Mouse (Mus musculus): ENCODE results near the gene Fam122c. TPM values are rescaled to one million over a fixed set of nuclear protein-coding genes. Genes with fewer than 3 reads are reported as not detected.

Fam122c gene
- polyA plus RNA-seq, 1 experiment from 2014 or later: not detected

GRCm38 (mm10) chrX:53287924-53288323, 14.7 kb downstream of the Fam122c start:
- Histone ChIP-seq H3K9me3 (ENCODE audit: low read length) (no peaks in the 10 kb centered on the region), H3K27me3 (ENCODE audit: insufficient read depth, low read length) (0 out of 2 replicates have a peak, but pooled peaks cover 2% of the 10 kb centered on the region), H3K4me2 (ENCODE audit: low read depth, low read length) (no peak overlapping the region), H3K4me3 (ENCODE audit: low read depth, low read length) (no peak overlapping the region), H3K36me3 (replicated peaks; ENCODE audit: insufficient read depth, low read length) (no peaks in the 10 kb centered on the region), H3K4me1 (ENCODE audit: insufficient read depth) (no peaks in the 10 kb centered on the region), H3K27ac (ENCODE audit: low read depth) (no peak overlapping the region), H3K9ac (replicated peaks) (no peak overlapping the region)
- WGBS (ENCODE audit: insufficient replicate concordance): 75% methylated on average over 5 of the region's 5 CpGs
- no peak for ATAC-seq
- no peak for DNase-seq
- no peak for TF ChIP-seq EP300 (IDR thresholded peaks at IDR 0.05; ENCODE audit: low read depth)
- TF ChIP-seq CTCF (IDR thresholded peaks at IDR 0.05; ENCODE audit: low read depth): no peak

- WGBS (ENCODE audit: insufficient replicate concordance): 43% methylated on average over 2 of the region's 2 CpGs
- Histone ChIP-seq H3K4me1 (ENCODE audit: insufficient read depth) (no peaks in the 10 kb centered on the region), H3K9ac (replicated peaks) (no peak overlapping the region), H3K4me2 (ENCODE audit: low read depth, low read length) (no peak overlapping the region), H3K36me3 (replicated peaks; ENCODE audit: insufficient read depth, low read length) (no peaks in the 10 kb centered on the region), H3K27me3 (ENCODE audit: insufficient read depth, low read length) (no peaks in the 10 kb centered on the region), H3K27ac (ENCODE audit: low read depth) (no peak overlapping the region), H3K4me3 (ENCODE audit: low read depth, low read length) (no peak overlapping the region), H3K9me3 (ENCODE audit: low read length) (no peaks in the 10 kb centered on the region)
- ATAC-seq (no peak), DNase-seq (no peak)
- no peak for TF ChIP-seq CTCF (IDR thresholded peaks at IDR 0.05; ENCODE audit: low read depth)
- TF ChIP-seq EP300 (IDR thresholded peaks at IDR 0.05; ENCODE audit: low read depth): no peak
Observed at GRCm38 (mm10) chrX:53320564-53320963, 47.3 kb downstream of the Fam122c start.

- peak; percentile 11 for DNase-seq
- H3K27ac ChIP-seq (ENCODE audit: low read depth): no peak overlapping the region
- no peaks in the 10 kb centered on the region for H3K4me1 ChIP-seq (ENCODE audit: insufficient read depth)
- ATAC-seq: no peak
- H3K27me3 ChIP-seq (ENCODE audit: insufficient read depth, low read length): no peaks in the 10 kb centered on the region
- no peaks in the 10 kb centered on the region for H3K9me3 ChIP-seq (ENCODE audit: low read length)
- no peak overlapping the region for H3K9ac ChIP-seq (replicated peaks)
- WGBS (ENCODE audit: insufficient replicate concordance): 63% methylated on average over 4 of the region's 4 CpGs
- TF ChIP-seq EP300 (IDR thresholded peaks at IDR 0.05; ENCODE audit: low read depth) (no peak), CTCF (IDR thresholded peaks at IDR 0.05; ENCODE audit: low read depth) (no peak)
- H3K4me3 ChIP-seq (ENCODE audit: low read depth, low read length): no peak overlapping the region
- H3K4me2 ChIP-seq (ENCODE audit: low read depth, low read length): no peak overlapping the region
- H3K36me3 ChIP-seq (replicated peaks; ENCODE audit: insufficient read depth, low read length): no peaks in the 10 kb centered on the region
Observed at GRCm38 (mm10) chrX:53321111-53321510, 47.9 kb downstream of the Fam122c start.

- Histone ChIP-seq H3K4me2 (ENCODE audit: low read depth, low read length) (no peak overlapping the region), H3K27me3 (ENCODE audit: insufficient read depth, low read length) (no peaks in the 10 kb centered on the region), H3K4me1 (ENCODE audit: insufficient read depth) (no peaks in the 10 kb centered on the region), H3K9ac (replicated peaks) (no peak overlapping the region), H3K36me3 (replicated peaks; ENCODE audit: insufficient read depth, low read length) (no peaks in the 10 kb centered on the region), H3K27ac (ENCODE audit: low read depth) (no peak overlapping the region), H3K4me3 (ENCODE audit: low read depth, low read length) (no peak overlapping the region), H3K9me3 (ENCODE audit: low read length) (no peaks in the 10 kb centered on the region)
- ATAC-seq: no peak
- WGBS (ENCODE audit: insufficient replicate concordance): 84% methylated on average over 4 of the region's 4 CpGs
- TF ChIP-seq EP300 (IDR thresholded peaks at IDR 0.05; ENCODE audit: low read depth) (no peak), CTCF (IDR thresholded peaks at IDR 0.05; ENCODE audit: low read depth) (no peak)
- DNase-seq: no peak
Observed at GRCm38 (mm10) chrX:53330396-53330795, 57.2 kb downstream of the Fam122c start.

GRCm38 (mm10) chrX:53337355-53337754, 64.1 kb downstream of the Fam122c start:
- Histone ChIP-seq H3K27me3 (ENCODE audit: insufficient read depth, low read length) (no peaks in the 10 kb centered on the region), H3K4me2 (ENCODE audit: low read depth, low read length) (no peak overlapping the region), H3K4me3 (ENCODE audit: low read depth, low read length) (no peak overlapping the region), H3K9ac (replicated peaks) (no peak overlapping the region), H3K27ac (ENCODE audit: low read depth) (no peak overlapping the region), H3K36me3 (replicated peaks; ENCODE audit: insufficient read depth, low read length) (no peaks in the 10 kb centered on the region), H3K4me1 (ENCODE audit: insufficient read depth) (no peaks in the 10 kb centered on the region), H3K9me3 (ENCODE audit: low read length) (no peaks in the 10 kb centered on the region)
- ATAC-seq (no peak), DNase-seq (no peak)
- TF ChIP-seq CTCF (IDR thresholded peaks at IDR 0.05; ENCODE audit: low read depth) (peak; percentile 40), EP300 (IDR thresholded peaks at IDR 0.05; ENCODE audit: low read depth) (no peak)

GRCm38 (mm10) chrX:53341531-53341930, 68.3 kb downstream of the Fam122c start:
- H3K36me3 ChIP-seq (replicated peaks; ENCODE audit: insufficient read depth, low read length): no peaks in the 10 kb centered on the region
- H3K4me3 ChIP-seq (ENCODE audit: low read depth, low read length): no peak overlapping the region
- H3K27ac ChIP-seq (ENCODE audit: low read depth): no peak overlapping the region
- H3K9ac ChIP-seq (replicated peaks): no peak overlapping the region
- H3K4me2 ChIP-seq (ENCODE audit: low read depth, low read length): no peak overlapping the region
- H3K4me1 ChIP-seq (ENCODE audit: insufficient read depth): no peaks in the 10 kb centered on the region
- 65% methylated on average over 2 of the region's 2 CpGs for WGBS (ENCODE audit: insufficient replicate concordance)
- TF ChIP-seq CTCF (IDR thresholded peaks at IDR 0.05; ENCODE audit: low read depth) (peak; percentile 83), EP300 (IDR thresholded peaks at IDR 0.05; ENCODE audit: low read depth) (no peak)
- no peaks in the 10 kb centered on the region for H3K9me3 ChIP-seq (ENCODE audit: low read length)
- DNase-seq (peak; percentile 70), ATAC-seq (no peak)
- no peaks in the 10 kb centered on the region for H3K27me3 ChIP-seq (ENCODE audit: insufficient read depth, low read length)

- WGBS (ENCODE audit: insufficient replicate concordance): 73% methylated on average over 4 of the region's 4 CpGs
- DNase-seq (no peak), ATAC-seq (no peak)
- H3K4me1 ChIP-seq (ENCODE audit: insufficient read depth): no peaks in the 10 kb centered on the region
- H3K36me3 ChIP-seq (replicated peaks; ENCODE audit: insufficient read depth, low read length): peaks cover 9% of the 10 kb centered on the region
- H3K9me3 ChIP-seq (ENCODE audit: low read length): no peaks in the 10 kb centered on the region
- H3K4me2 ChIP-seq (ENCODE audit: low read depth, low read length): no peak overlapping the region
- H3K27ac ChIP-seq (ENCODE audit: low read depth): no peak overlapping the region
- no peak overlapping the region for H3K4me3 ChIP-seq (ENCODE audit: low read depth, low read length)
- no peak for TF ChIP-seq EP300 (IDR thresholded peaks at IDR 0.05; ENCODE audit: low read depth)
- no peak for TF ChIP-seq CTCF (IDR thresholded peaks at IDR 0.05; ENCODE audit: low read depth)
- no peaks in the 10 kb centered on the region for H3K27me3 ChIP-seq (ENCODE audit: insufficient read depth, low read length)
- no peak overlapping the region for H3K9ac ChIP-seq (replicated peaks)
Observed at GRCm38 (mm10) chrX:53348374-53348773, 75.2 kb downstream of the Fam122c start.

Data from liver, postnatal 0 days (tissue).